Mouse (Mus musculus): ENCODE measurements around the gene Akirin1. TPM values are rescaled to one million over a fixed set of nuclear protein-coding genes. Genes with fewer than 3 reads are reported as not detected.

The Akirin1 gene
- total RNA-seq (2021): 10 to 100 TPM; 24.2 to 28.3 TPM
- 13.4 and 19.2 TPM in 2 replicates for polyA plus RNA-seq (2012; rRNA removed)
- long read RNA-seq, transcript Akirin1-201 (5 exons, 3,052 nt): major isoform, 47 of 48 reads
- long read RNA-seq, partial matches to known transcripts: 0 of 48 reads
- long read RNA-seq, other reads (novel, unspliced or antisense): 1 of 48 reads

DNA sequence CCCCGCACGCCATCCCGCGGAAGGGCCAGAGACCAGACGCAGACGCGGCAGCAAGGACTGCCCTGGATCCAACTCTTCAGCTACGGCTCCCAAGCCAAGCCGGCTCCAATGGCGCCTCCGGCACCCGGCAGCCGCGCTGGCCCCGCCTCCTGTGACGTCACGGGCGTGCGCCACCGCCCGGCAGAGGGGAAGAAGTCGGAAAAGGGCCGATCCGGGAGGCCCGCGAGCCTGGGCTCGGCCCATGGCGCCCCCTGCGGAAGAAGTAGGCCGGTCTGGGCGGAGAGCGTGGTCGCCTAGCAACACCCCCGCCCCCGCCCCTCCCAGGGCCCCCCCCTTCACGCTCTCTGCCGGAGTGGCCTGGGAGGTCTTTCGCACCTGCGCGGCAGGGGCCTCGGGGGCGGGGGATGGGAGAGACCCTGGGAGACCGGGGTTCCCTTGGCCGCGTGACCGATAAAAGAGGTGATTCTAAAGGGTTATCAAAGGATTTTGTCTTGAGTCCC, at the start of gene Akirin1:
TSS of gene Akirin1 (minus strand) at position 194 of the 500 bp plus-strand sequence.
- peak within 1 kb of the TSS; percentile 88 for H3K4me3 ChIP-seq
- peak within 1 kb of the TSS; percentile 81 for H3K27ac ChIP-seq
- under 1% methylated on average over 45 of the region's 46 CpGs for WGBS
- peak; percentile 99 for DNase-seq
- H3K36me3 ChIP-seq (ENCODE audit: control insufficient read depth, insufficient read depth, low read length): peaks cover 12% of the 10 kb centered on the region
- H3K79me2 ChIP-seq (replicated peaks; ENCODE audit: control insufficient read depth, insufficient read depth, low read length): peaks cover 6% of the 10 kb centered on the region; the same call in 1 of the 2 replicates
- peak within 1 kb of the TSS; percentile 93 for H3K9ac ChIP-seq (ENCODE audit: low read depth, low read length)
- no peaks in the 10 kb centered on the region for H3K27me3 ChIP-seq (ENCODE audit: control insufficient read depth, insufficient read depth, low read length)
- peaks cover 9% of the 10 kb centered on the region for H3K4me1 ChIP-seq (ENCODE audit: control insufficient read depth, insufficient read depth, low read length)
- TF ChIP-seq CTCF (IDR thresholded peaks at IDR 0.05) (peak; percentile 79), POLR2A (IDR thresholded peaks at IDR 0.05; ENCODE audit: insufficient read depth, low read depth, low read length) (peak; percentile 79), EP300 (IDR thresholded peaks at IDR 0.05; ENCODE audit: insufficient read depth, low read depth, low read length) (no peak)
- intact Hi-C loops (cut with DNase I): loop anchor here (1.0 to 2.0 kb wide), 2 partner anchors 33 to 155 kb away; partner anchors contain the start of gene Mycbp

DNA sequence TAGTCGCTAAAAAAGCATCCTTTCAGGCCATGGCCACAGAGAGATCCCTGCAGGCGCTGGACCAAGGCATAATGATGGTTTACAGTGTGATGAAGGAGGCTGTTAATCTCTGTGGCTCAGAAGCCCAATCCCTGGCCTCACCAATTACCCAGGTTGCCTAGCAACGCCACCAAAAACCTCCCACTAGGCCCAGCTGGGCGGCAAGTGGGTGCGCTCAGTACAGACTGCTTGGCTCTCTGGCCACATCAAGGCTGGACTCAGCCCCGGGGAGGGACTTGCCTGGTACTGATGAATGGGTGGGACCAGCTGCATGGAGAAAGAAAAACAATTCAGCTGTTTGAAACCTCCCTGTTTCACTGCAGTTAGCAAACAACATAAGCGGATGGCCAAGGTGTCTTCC, 47.7 kb upstream of the Akirin1 start:
- H3K4me3 ChIP-seq: no peak overlapping the region
- TF ChIP-seq CTCF (IDR thresholded peaks at IDR 0.05): no peak
- TF ChIP-seq POLR2A (IDR thresholded peaks at IDR 0.05; ENCODE audit: insufficient read depth, low read depth, low read length): no peak
- TF ChIP-seq EP300 (IDR thresholded peaks at IDR 0.05; ENCODE audit: insufficient read depth, low read depth, low read length): no peak
- H3K27me3 ChIP-seq (ENCODE audit: control insufficient read depth, insufficient read depth, low read length): no peaks in the 10 kb centered on the region
- intact Hi-C loops (cut with DNase I): no loop called here
- no peak overlapping the region for H3K27ac ChIP-seq
- no peaks in the 10 kb centered on the region for H3K4me1 ChIP-seq (ENCODE audit: control insufficient read depth, insufficient read depth, low read length)
- no peaks in the 10 kb centered on the region for H3K79me2 ChIP-seq (replicated peaks; ENCODE audit: control insufficient read depth, insufficient read depth, low read length)
- 81% methylated on average over 7 of the region's 7 CpGs for WGBS
- H3K9ac ChIP-seq (ENCODE audit: low read depth, low read length): no peak overlapping the region
- H3K36me3 ChIP-seq (ENCODE audit: control insufficient read depth, insufficient read depth, low read length): no peaks in the 10 kb centered on the region
- no peak for DNase-seq

DNA sequence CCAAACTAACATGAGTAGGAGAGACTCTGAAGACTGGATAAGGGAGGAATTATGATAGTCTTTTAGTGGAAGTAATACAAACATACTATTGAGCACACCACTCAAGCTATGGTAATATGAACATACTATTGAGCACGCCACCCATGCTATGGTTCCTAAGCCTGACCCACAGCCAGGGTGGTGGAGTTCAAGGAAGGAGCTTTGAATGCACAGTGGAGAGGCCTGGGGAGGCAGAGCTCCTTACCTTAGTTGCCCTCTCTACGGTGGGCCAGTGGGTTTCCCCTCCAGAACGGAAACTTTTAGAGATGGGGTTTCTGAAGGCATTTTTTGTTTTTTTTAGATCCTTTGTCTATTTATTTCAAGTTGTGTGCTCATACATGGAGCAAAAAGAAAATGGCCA, 47.3 kb upstream of the Akirin1 start:
- no peak for DNase-seq
- no peaks in the 10 kb centered on the region for H3K36me3 ChIP-seq (ENCODE audit: control insufficient read depth, insufficient read depth, low read length)
- no peaks in the 10 kb centered on the region for H3K79me2 ChIP-seq (replicated peaks; ENCODE audit: control insufficient read depth, insufficient read depth, low read length)
- WGBS: 80% methylated on average over 3 of the region's 3 CpGs
- no peak overlapping the region for H3K27ac ChIP-seq
- intact Hi-C loops (cut with DNase I): no loop called here
- no peak overlapping the region for H3K9ac ChIP-seq (ENCODE audit: low read depth, low read length)
- no peak overlapping the region for H3K4me3 ChIP-seq
- H3K27me3 ChIP-seq (ENCODE audit: control insufficient read depth, insufficient read depth, low read length): no peaks in the 10 kb centered on the region
- H3K4me1 ChIP-seq (ENCODE audit: control insufficient read depth, insufficient read depth, low read length): no peaks in the 10 kb centered on the region
- TF ChIP-seq CTCF (IDR thresholded peaks at IDR 0.05): no peak
- TF ChIP-seq EP300 (IDR thresholded peaks at IDR 0.05; ENCODE audit: insufficient read depth, low read depth, low read length): no peak
- TF ChIP-seq POLR2A (IDR thresholded peaks at IDR 0.05; ENCODE audit: insufficient read depth, low read depth, low read length): no peak

DNA sequence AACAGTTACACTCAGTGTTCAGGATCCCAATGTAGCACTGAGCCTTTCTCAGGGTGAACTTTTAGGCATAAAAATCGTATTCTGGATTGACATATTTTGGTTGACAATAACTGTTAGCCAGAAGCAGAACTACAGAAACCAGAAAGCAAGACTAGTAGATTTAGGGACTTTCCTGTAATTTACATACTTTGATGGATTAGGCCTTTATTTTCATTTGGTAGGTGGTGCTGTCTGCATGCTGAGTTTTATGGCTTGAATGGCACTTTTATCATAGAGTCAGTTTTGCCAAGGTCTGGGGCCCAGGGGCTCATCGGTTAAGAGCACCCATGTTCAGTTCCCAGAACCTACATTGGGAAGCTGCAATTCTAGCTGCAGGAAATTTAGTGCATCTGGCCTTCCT, 44.9 kb upstream of the Akirin1 start:
- Histone ChIP-seq H3K36me3 (ENCODE audit: control insufficient read depth, insufficient read depth, low read length) (no peaks in the 10 kb centered on the region), H3K4me1 (ENCODE audit: control insufficient read depth, insufficient read depth, low read length) (no peaks in the 10 kb centered on the region), H3K9ac (ENCODE audit: low read depth, low read length) (no peak overlapping the region), H3K27ac (no peak overlapping the region), H3K79me2 (replicated peaks; ENCODE audit: control insufficient read depth, insufficient read depth, low read length) (no peaks in the 10 kb centered on the region), H3K4me3 (no peak overlapping the region), H3K27me3 (ENCODE audit: control insufficient read depth, insufficient read depth, low read length) (no peaks in the 10 kb centered on the region)
- 77% methylated on average over 2 of the region's 2 CpGs for WGBS
- intact Hi-C loops (cut with DNase I): no loop called here
- no peak for TF ChIP-seq CTCF (IDR thresholded peaks at IDR 0.05)
- no peak for TF ChIP-seq EP300 (IDR thresholded peaks at IDR 0.05; ENCODE audit: insufficient read depth, low read depth, low read length)
- TF ChIP-seq POLR2A (IDR thresholded peaks at IDR 0.05; ENCODE audit: insufficient read depth, low read depth, low read length): no peak
- no peak for DNase-seq

DNA sequence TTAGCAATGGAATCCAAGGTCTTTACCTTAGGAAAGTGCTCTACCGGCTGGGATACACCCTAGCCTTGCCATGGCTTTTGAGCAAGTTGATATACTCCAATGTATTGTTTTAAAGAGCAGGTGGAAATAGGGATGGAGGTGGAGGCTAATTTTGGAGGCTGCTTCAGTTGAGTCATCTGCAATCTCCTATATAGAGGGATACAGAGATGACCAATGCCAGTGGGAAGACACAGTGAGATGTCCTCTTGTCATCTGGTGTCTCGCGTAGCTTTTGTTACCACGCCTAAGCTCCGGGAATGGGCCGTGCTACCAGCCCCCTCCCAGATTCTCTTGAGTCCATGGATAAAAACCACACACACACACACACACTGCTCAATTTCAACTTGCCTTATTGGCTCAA, 43.0 kb upstream of the Akirin1 start:
- no peaks in the 10 kb centered on the region for H3K4me1 ChIP-seq (ENCODE audit: control insufficient read depth, insufficient read depth, low read length)
- no peaks in the 10 kb centered on the region for H3K79me2 ChIP-seq (replicated peaks; ENCODE audit: control insufficient read depth, insufficient read depth, low read length)
- no peaks in the 10 kb centered on the region for H3K27me3 ChIP-seq (ENCODE audit: control insufficient read depth, insufficient read depth, low read length)
- H3K9ac ChIP-seq (ENCODE audit: low read depth, low read length): no peak overlapping the region
- no peak for DNase-seq
- H3K27ac ChIP-seq: no peak overlapping the region
- H3K36me3 ChIP-seq (ENCODE audit: control insufficient read depth, insufficient read depth, low read length): no peaks in the 10 kb centered on the region
- H3K4me3 ChIP-seq: no peak overlapping the region
- TF ChIP-seq CTCF (IDR thresholded peaks at IDR 0.05): no peak
- TF ChIP-seq EP300 (IDR thresholded peaks at IDR 0.05; ENCODE audit: insufficient read depth, low read depth, low read length): no peak
- TF ChIP-seq POLR2A (IDR thresholded peaks at IDR 0.05; ENCODE audit: insufficient read depth, low read depth, low read length): no peak
- intact Hi-C loops (cut with DNase I): no loop called here
- 89% methylated on average over 6 of the region's 6 CpGs for WGBS

DNA sequence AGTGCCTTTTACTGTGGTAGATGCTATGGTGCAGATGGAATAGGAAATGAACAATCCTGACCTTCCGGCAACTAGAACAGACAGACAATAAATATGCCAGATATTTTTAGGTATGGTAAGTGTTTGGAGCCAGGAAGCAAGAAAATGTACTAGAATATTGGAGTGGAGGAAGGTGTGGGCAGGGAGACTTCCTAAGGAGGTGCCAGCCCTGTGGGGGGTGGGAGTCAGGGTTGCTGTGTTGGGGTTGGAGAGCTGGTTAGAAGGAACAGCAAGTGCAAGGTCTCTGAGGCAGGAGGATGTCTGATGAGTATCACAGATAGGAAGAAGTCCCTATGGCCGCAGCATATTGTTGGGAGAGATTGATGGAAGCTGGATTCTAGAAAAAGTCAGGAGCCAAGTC, 42.5 kb upstream of the Akirin1 start:
- Histone ChIP-seq H3K79me2 (replicated peaks; ENCODE audit: control insufficient read depth, insufficient read depth, low read length) (no peaks in the 10 kb centered on the region), H3K27me3 (ENCODE audit: control insufficient read depth, insufficient read depth, low read length) (no peaks in the 10 kb centered on the region), H3K9ac (ENCODE audit: low read depth, low read length) (no peak overlapping the region), H3K4me1 (ENCODE audit: control insufficient read depth, insufficient read depth, low read length) (no peaks in the 10 kb centered on the region), H3K27ac (no peak overlapping the region), H3K36me3 (ENCODE audit: control insufficient read depth, insufficient read depth, low read length) (no peaks in the 10 kb centered on the region), H3K4me3 (no peak overlapping the region)
- intact Hi-C loops (cut with DNase I): no loop called here
- 57% methylated on average over 2 of the region's 2 CpGs for WGBS
- DNase-seq: no peak
- no peak for TF ChIP-seq CTCF (IDR thresholded peaks at IDR 0.05)
- TF ChIP-seq POLR2A (IDR thresholded peaks at IDR 0.05; ENCODE audit: insufficient read depth, low read depth, low read length): no peak
- no peak for TF ChIP-seq EP300 (IDR thresholded peaks at IDR 0.05; ENCODE audit: insufficient read depth, low read depth, low read length)

Data from heart, adult 2 months (tissue).